Mouse (Mus musculus): ENCODE measurements at regions not wholly inside any gene's neighbourhood (a gene's known extent, or its start where the extent isn't known, plus 50 kb on each side); places are given as distances from the start of the nearest gene placed in this dataset.
A peak's percentile ranks its signal among the peaks of the same experiment; 100 is the strongest.

GRCm38 (mm10) chr15:49555793-49556192 lies 4328.9 kb upstream of the Gm7489 start:
- DNase-seq (ENCODE audit: low read depth) = peak; percentile 9

GRCm38 (mm10) chr15:49560401-49560800 lies 4324.3 kb upstream of the Gm7489 start:
- DNase-seq (ENCODE audit: low read depth) = no peak

GRCm38 (mm10) chr15:49588851-49589250 lies 4295.9 kb upstream of the Gm7489 start:
- no peak for DNase-seq (ENCODE audit: low read depth)

- DNase-seq (ENCODE audit: low read depth) = no peak
Measured at GRCm38 (mm10) chr15:49613865-49614264, 4270.8 kb upstream of the Gm7489 start.

GRCm38 (mm10) chr15:49647361-49647760 lies 4237.3 kb upstream of the Gm7489 start:
- DNase-seq (ENCODE audit: low read depth) = no peak

- DNase-seq (ENCODE audit: low read depth) = no peak
Measured at GRCm38 (mm10) chr15:49650549-49651180, 4234.0 kb upstream of the Gm7489 start.

GRCm38 (mm10) chr15:49653728-49654127 lies 4231.0 kb upstream of the Gm7489 start:
- DNase-seq (ENCODE audit: low read depth) = no peak

GRCm38 (mm10) chr15:49664834-49665565 lies 4219.7 kb upstream of the Gm7489 start:
- DNase-seq (ENCODE audit: low read depth) = no peak
